Mouse (Mus musculus) lung, embryonic 14.5 days (tissue): ENCODE measurements at regions not wholly inside any gene's neighbourhood (a gene's known extent, or its start where the extent isn't known, plus 50 kb on each side); places are given as distances from the start of the nearest gene placed in this dataset.

Experiments used
- ATAC-seq: fragments of 200-750 bp; cut with Nextera tagmentation; 2 replicates; pipeline ENCODE4 v1.8.0; 2017; ENCODE audit warnings: mild to moderate bottlenecking, moderate TSS enrichment, moderate library complexity; ENCODE audit not compliant: insufficient read depth
- DNase-seq: peaks from one replicate; pipeline ENCODE4 v3.0.0-alpha.2; 2015
- H3K27ac ChIP-seq: fragments of 300-500 bp; sonication (generic); 2 replicates; pipeline ENCODE4 v1.5.1; 2014; ENCODE audit warnings: low read depth, mild to moderate bottlenecking, moderate library complexity
- H3K27me3 ChIP-seq: fragments of 300-500 bp; sonication (generic); 2 replicates; pipeline ENCODE4 v1.6.1; 2014; ENCODE audit warnings: low read length, control low read depth; ENCODE audit not compliant: insufficient read depth
- H3K36me3 ChIP-seq: fragments of 300-500 bp; sonication (generic); 2 replicates; pipeline ENCODE4 v1.6.1; 2014; ENCODE audit warnings: control low read depth; ENCODE audit not compliant: insufficient read depth
- H3K4me1 ChIP-seq: fragments of 300-500 bp; sonication (generic); 2 replicates; pipeline ENCODE4 v1.6.1; 2014; ENCODE audit warnings: antibody characterized with exemption, control low read depth; ENCODE audit not compliant: insufficient read depth
- H3K4me2 ChIP-seq: fragments of 300-500 bp; sonication (generic); 2 replicates; pipeline ENCODE4 v1.6.1; 2014; ENCODE audit warnings: mild to moderate bottlenecking
- H3K4me3 ChIP-seq: fragments of 300-500 bp; sonication (generic); 2 replicates; pipeline ENCODE4 v1.5.1; 2014; ENCODE audit warnings: low read depth, low read length
- H3K9ac ChIP-seq: fragments of 300-500 bp; sonication (generic); 2 replicates; pipeline ENCODE4 v1.6.1; 2014
- H3K9me3 ChIP-seq: fragments of 300-500 bp; sonication (generic); 2 replicates; pipeline ENCODE4 v1.6.1; 2016; ENCODE audit warnings: low read depth, low read length, control low read depth
- CTCF ChIP-seq: IDR thresholded peaks from 2 replicates; pipeline ENCODE4 v1.5.1; 2016; ENCODE audit warnings: antibody characterized with exemption, low read depth
- WGBS: fragments of 180-500 bp; shearing (Covaris S2); extraction: QIAGEN DNeasy Blood & Tissue Kit; methylation state at CpG from one replicate; pipeline ENCODE4 v1.1.7; 2014; 5-methylcytosine and 5-hydroxymethylcytosine counted together

- H3K9me3 ChIP-seq, result no peaks in the 10 kb centered on the region; the same call in 1 of the 2 replicates
- TF ChIP-seq CTCF, result no peak
- DNase-seq (no peak), ATAC-seq (no peak)
- H3K4me3 ChIP-seq, result no peak overlapping the region
- no peak overlapping the region for H3K27ac ChIP-seq
- WGBS, result 55% methylated on average over 2 of the region's 2 CpGs
- no peaks in the 10 kb centered on the region for H3K36me3 ChIP-seq
- no peaks in the 10 kb centered on the region for H3K4me1 ChIP-seq
- no peaks in the 10 kb centered on the region for H3K27me3 ChIP-seq
- no peak overlapping the region for H3K9ac ChIP-seq
- H3K4me2 ChIP-seq, result no peak overlapping the region
Observed at GRCm38 (mm10) chr6:106925486-106925885, 125.6 kb upstream of the Crbn start.

- Histone ChIP-seq H3K9me3 (no peaks in the 10 kb centered on the region), H3K4me1 (no peaks in the 10 kb centered on the region), H3K4me2 (no peak overlapping the region), H3K36me3 (no peaks in the 10 kb centered on the region), H3K9ac (no peak overlapping the region), H3K4me3 (no peak overlapping the region), H3K27me3 (no peaks in the 10 kb centered on the region), H3K27ac (no peak overlapping the region)
- 66% methylated on average over 6 of the region's 6 CpGs for WGBS
- no peak for TF ChIP-seq CTCF
- ATAC-seq, result no peak
- DNase-seq, result no peak
Observed at GRCm38 (mm10) chr6:106933584-106933983, 133.7 kb upstream of the Crbn start.

- Histone ChIP-seq H3K9me3 (no peaks in the 10 kb centered on the region), H3K4me3 (no peak overlapping the region), H3K4me2 (no peak overlapping the region), H3K4me1 (no peaks in the 10 kb centered on the region), H3K36me3 (no peaks in the 10 kb centered on the region), H3K9ac (no peak overlapping the region), H3K27me3 (no peaks in the 10 kb centered on the region), H3K27ac (no peak overlapping the region)
- no peak for DNase-seq
- TF ChIP-seq CTCF, result no peak
- ATAC-seq, result no peak
- WGBS, result 40% methylated on average over 3 of the region's 3 CpGs
Observed at GRCm38 (mm10) chr6:106946227-106946927, 146.5 kb upstream of the Crbn start.

- TF ChIP-seq CTCF, result no peak
- 50% methylated on average over 4 of the region's 4 CpGs for WGBS
- H3K4me1 ChIP-seq, result no peaks in the 10 kb centered on the region
- no peak overlapping the region for H3K27ac ChIP-seq
- DNase-seq, result no peak
- no peak overlapping the region for H3K9ac ChIP-seq
- no peak for ATAC-seq
- no peak overlapping the region for H3K4me3 ChIP-seq
- no peak overlapping the region for H3K4me2 ChIP-seq
- no peaks in the 10 kb centered on the region for H3K9me3 ChIP-seq
- no peaks in the 10 kb centered on the region for H3K27me3 ChIP-seq
- H3K36me3 ChIP-seq, result no peaks in the 10 kb centered on the region
Observed at GRCm38 (mm10) chr6:106950909-106951308, 151.0 kb upstream of the Crbn start.

GRCm38 (mm10) chr6:106961320-106961719 lies 161.4 kb upstream of the Crbn start:
- DNase-seq, result no peak
- no peak for TF ChIP-seq CTCF
- H3K27me3 ChIP-seq, result no peaks in the 10 kb centered on the region
- H3K4me3 ChIP-seq, result no peak overlapping the region
- 83% methylated on average over 2 of the region's 2 CpGs for WGBS
- no peak overlapping the region for H3K9ac ChIP-seq
- no peaks in the 10 kb centered on the region for H3K4me1 ChIP-seq
- no peak overlapping the region for H3K27ac ChIP-seq
- no peak overlapping the region for H3K4me2 ChIP-seq
- H3K9me3 ChIP-seq, result no peaks in the 10 kb centered on the region
- H3K36me3 ChIP-seq, result no peaks in the 10 kb centered on the region
- ATAC-seq, result no peak

GRCm38 (mm10) chr6:106964337-106964736 lies 164.5 kb upstream of the Crbn start:
- no peak for TF ChIP-seq CTCF
- WGBS, result 63% methylated on average over 1 of the region's 1 CpGs
- no peak for ATAC-seq

DNA sequence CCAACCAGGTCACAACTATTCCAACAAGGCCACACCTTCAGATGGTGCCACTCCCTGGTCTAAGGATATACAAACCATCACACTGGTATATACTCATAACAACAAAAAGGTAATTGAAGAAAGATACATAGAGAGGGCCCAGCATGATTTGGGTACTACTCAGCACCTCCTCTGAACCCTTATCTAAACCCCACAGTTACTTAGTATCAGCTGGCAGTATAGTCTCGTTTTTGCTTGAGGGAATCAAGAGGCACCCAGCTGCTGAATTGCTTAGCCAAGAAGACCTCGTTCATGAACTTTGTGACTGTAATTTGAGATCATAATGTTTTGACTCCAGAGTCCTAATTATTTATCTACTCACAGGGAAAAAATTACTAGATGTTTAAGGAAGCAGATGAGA lies 175.6 kb upstream of the Crbn start:
- Histone ChIP-seq H3K9ac (no peak overlapping the region), H3K4me2 (no peak overlapping the region), H3K4me3 (no peak overlapping the region), H3K27ac (no peak overlapping the region), H3K36me3 (no peaks in the 10 kb centered on the region), H3K9me3 (no peaks in the 10 kb centered on the region), H3K27me3 (no peaks in the 10 kb centered on the region), H3K4me1 (no peaks in the 10 kb centered on the region)
- no peak for TF ChIP-seq CTCF
- no peak for ATAC-seq
- no peak for DNase-seq
- WGBS, result 22% methylated on average over 2 of the region's 2 CpGs

More at GRCm38 (mm10) chr6:106964337-106964736, 164.5 kb upstream of the Crbn start:
- Histone ChIP-seq H3K36me3 (no peaks in the 10 kb centered on the region), H3K4me3 (no peak overlapping the region), H3K27me3 (no peaks in the 10 kb centered on the region), H3K4me2 (no peak overlapping the region), H3K9ac (no peak overlapping the region), H3K9me3 (no peaks in the 10 kb centered on the region), H3K4me1 (no peaks in the 10 kb centered on the region), H3K27ac (no peak overlapping the region)
- no peak for DNase-seq

- TF ChIP-seq CTCF, result no peak
- H3K9me3 ChIP-seq, result no peaks in the 10 kb centered on the region
- H3K27me3 ChIP-seq, result no peaks in the 10 kb centered on the region
- H3K4me1 ChIP-seq, result no peaks in the 10 kb centered on the region
- DNase-seq (no peak), ATAC-seq (no peak)
- H3K4me2 ChIP-seq, result no peak overlapping the region
- H3K9ac ChIP-seq, result no peak overlapping the region
- no peak overlapping the region for H3K27ac ChIP-seq
- H3K36me3 ChIP-seq, result no peaks in the 10 kb centered on the region
- no peak overlapping the region for H3K4me3 ChIP-seq
Observed at GRCm38 (mm10) chr6:106978721-106979120, 178.8 kb upstream of the Crbn start.
